Mouse (Mus musculus) skeletal muscle tissue, postnatal 0 days (tissue): Measurements from ENCODE around the gene Cldn34d. TPM values are rescaled to one million over a fixed set of nuclear protein-coding genes. Genes with fewer than 3 reads are reported as not detected.

Experiments used
- polyA plus RNA-seq: library from polyadenylated mRNA; unstranded; fragments of >200 nt; fragmentation: Nextera tagmentation; extraction: Ambion mirVana; gene quantifications from 2 replicates; pipeline ENCODE4 v1.2.1, GENCODE M21; 2015

The Cldn34d gene
- polyA plus RNA-seq: not detected in 2 replicates

DNA sequence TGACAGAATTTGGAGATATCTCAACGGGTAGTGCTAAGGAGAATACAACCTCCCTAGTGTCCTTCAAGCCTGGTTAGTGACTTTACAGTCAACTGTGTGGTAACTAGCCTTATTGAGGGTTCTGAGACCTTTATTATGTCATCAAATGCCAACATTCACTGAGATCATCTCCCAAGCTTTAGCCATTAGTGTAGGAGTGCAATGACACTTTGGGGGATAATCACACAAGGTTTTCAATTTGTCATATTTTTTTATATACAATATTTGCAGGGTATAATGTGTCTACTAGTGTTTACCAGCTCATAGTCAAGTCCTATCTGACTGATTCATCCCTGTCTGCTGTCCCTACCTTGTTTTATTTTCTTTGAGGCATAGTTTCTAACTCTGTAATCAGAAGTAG, at the start of gene Cldn34d:
Gene Cldn34d (minus strand): TSS at position 101 of the 400 bp plus-strand sequence.

Other genes starting within 250 kb of the Cldn34d start
- not detected in 2 replicates for gene Cldn34b4, start 209.6 kb downstream of the Cldn34d start, polyA plus RNA-seq